Mouse (Mus musculus) heart, postnatal 10 days (tissue): Measurements from ENCODE around the gene Capzb. TPM values are rescaled to one million over a fixed set of nuclear protein-coding genes. Genes with fewer than 3 reads are reported as not detected.

Source experiments
- DNase-seq, 2 experiments: peaks; one replicate each; pipeline ENCODE4 v3.0.0; 2021
- intact Hi-C: fragments of 180-260 bp; cut with DNase I; formaldehyde crosslinking; loops from one replicate; pipeline ENCODE4 v1.15.1; 2025
- total RNA-seq, 2 experiments: library from RNA; stranded (reverse); gene quantifications; 2 replicates each; pipeline ENCODE4 v1.2.3; 2021

The Capzb gene
- 100 to 1,000 TPM; 394 to 406 TPM for total RNA-seq

DNA sequence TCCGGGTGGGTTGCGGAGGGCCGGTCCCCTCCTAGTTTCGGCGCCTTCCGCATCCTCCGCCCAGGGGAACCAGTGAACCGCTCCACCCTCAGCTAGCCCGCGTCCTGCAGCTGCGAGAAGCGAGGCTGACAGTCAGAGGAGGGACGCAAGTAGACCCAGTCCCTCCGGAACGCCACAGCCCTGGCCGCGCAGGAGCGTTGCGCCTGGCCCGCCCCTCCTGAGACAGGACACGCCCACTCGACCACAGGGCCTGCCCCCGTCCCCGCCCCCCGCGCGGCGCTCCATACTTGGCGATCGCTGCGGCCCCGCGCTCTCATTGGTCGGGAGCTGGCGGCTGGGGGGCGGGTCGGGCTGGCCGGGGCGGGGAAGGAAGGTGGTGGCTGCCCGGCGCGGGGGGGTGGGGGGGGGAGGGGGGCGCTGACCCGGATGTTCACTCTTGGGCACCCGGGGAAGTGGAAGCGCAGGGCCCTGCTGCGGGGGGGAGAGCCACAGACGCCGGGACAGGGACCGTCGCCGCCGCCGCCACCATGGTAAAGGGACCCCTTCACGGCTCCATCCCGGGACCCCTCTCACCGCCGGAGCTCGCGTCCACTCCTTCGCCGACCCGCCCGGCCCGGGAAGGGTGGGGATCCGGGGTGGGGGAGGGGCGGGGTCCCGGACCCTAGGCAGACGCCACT is at the start of gene Capzb:
TSS of gene Capzb (plus strand) at position 401 of the 677 bp plus-strand sequence.
- DNase-seq, result peak; percentile 97
- intact Hi-C loops, result loop anchor here (2.0 to 5.0 kb wide), 4 partner anchors 18 to 100 kb away; partner anchors contain the start of genes Minos1 and Nbl1

DNA sequence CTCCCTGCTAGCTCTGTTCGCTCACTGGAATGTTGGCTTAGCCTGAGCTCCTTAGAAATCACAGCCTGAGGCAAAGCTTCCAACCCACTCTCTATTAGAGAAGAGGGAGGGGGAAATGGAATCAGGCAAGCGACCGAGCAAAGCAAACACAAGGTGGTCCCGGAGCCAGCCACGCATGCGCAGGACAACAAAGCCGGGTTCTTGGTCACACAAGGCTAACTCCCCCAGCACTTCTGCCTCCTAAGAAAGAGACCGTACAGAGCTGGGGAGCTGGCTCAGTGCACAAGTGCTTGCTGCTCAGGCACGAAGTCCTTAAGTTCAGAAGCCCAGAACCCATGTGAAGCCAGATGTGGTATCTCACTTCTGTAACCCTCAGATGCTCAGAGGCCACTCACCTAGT is 49.7 kb upstream of the Capzb start:
- intact Hi-C loops, result no loop called here
- DNase-seq, result no peak

DNA sequence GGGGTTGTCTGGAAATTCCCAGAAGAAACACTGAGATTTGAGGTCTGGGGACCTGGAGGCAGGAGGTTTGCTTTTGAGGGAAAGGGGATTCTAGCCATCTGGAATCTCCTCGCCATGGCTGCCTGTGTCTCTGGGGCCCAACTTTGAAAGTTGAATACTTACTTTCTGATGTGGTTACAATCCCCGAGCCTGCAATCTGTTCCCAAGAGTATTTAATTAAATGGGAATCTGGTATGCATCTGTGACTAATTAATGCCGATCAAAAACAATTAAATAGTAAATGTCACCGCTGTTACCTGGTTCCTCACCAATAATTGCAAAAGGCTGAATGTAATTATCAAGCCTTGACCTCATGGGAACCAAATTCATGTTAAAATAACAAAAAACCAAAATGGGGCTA is 48.1 kb upstream of the Capzb start:
- DNase-seq, result no peak
- intact Hi-C loops, result no loop called here

DNA sequence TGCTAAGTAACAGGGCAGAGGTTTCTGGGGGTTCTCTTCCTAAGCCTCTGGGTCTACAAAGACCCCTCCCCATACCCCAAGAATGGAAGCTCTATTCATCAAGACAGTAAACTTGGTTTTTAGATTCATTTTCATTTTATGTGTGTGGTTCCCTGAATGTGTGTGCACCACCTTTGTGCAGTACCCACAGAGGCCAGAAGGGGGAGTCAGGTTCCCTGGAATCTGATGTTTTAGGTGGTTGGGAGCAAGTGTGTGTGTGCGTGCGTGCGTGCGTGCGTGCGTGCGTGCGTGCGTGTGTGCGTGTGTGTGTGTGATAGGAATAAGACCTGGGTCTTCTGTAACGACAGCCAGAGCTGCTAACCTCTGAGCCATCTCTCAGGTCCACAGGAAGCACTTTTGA is 47.5 kb upstream of the Capzb start:
- intact Hi-C loops, result loop anchor here (5.0 kb wide), 1 partner anchor 107 kb away; no protein-coding TSS in a partner anchor
- peak in 1 of 2 experiments; percentile 40 for DNase-seq

DNA sequence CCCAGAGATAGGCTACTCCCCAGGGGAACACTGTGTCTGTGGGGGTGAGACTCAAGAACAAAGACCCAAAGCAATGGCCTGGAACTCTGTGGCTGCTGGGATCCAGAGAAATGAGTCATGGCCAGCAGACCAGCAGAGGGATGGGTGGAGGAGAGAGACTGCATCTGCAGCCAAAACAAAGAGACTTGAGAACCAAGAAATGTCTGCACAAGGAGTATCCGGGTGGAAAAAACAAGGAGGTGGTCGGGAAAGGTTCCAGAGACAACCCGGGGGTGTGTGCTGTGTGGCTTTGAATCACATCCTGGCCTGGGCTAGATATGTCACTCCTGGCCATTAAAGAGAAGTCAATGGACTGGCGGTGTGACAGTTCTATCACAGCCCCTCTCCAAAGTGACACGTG is 45.9 kb upstream of the Capzb start:
- peak; percentile 72 to 73 for DNase-seq
- intact Hi-C loops, result loop anchor here (5.0 kb wide), 1 partner anchor 106 kb away; no protein-coding TSS in a partner anchor

DNA sequence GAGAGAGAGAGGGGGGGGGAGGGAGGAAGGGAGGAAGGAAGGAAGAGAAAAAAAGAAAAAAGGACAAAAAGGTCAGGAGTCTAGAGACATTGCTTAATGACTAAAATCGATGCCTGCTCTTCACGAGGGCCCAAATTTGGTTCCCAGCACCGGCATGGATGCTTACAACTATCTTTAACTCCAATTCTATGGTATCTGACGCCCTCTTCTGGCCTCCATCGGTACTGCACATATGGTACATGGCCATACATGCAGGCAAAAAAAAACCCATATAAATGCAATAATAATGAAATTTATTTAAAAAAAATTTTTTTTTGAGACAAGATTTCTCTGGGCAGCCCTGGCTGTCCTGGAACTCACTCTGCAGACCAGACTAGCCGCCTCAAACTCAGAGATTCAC is 41.3 kb upstream of the Capzb start:
- intact Hi-C loops, result no loop called here
- no peak for DNase-seq

DNA sequence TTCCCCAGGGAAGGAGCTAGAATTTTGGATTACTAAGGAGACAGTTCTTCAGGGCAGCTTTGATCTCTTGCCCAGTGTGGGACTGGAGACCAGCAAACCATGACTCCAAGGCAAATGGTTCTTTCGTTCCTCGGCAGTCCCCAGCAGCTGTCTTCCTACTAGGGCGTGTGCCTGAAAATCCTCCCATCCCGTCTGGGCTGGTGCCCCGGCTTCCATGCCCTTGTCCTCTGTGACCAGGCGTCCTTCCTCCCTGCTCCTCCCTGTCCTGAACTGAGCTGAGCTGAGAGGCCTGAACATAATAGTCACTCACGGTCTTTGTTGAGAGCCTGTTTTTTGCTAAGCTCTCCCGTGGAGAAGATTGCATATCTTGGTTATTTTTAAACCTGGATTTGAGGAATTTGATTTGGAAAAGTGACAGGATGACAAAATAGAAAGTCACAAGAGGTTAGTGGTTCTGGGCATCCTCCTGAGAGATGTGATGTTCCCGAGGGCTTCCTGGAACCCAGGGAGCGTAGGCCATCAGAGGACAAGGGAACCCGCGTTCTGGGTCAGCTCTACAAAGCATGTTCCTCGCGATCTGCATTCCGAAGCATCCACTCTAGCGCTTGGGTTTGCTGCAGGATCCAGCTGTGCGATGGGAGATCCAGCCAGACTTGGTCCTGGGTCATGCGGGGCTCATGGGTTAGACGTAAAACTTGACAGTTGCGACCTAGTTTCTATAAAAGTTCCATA is 38.0 kb upstream of the Capzb start:
- intact Hi-C loops, result no loop called here
- peak; percentile 65 to 69 for DNase-seq

DNA sequence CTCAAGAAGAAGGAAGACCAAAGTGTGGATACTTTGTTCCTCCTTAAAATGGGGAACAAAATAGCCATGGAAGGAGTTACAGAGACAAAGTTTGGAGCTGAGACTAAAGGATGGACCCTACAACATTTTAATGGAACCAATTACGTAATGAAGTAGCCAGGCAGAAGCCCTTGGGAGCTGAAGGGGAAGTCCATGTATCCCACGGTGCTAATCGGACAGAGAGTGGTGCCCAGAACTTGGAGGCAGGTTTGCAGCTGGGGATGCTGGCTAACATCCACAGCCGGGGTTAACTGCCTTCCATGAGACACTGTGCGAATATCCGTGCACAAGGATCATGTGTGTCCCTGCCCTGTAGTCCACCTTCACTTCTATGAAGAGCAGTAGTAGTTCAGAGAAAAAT is 36.2 kb upstream of the Capzb start:
- intact Hi-C loops, result no loop called here
- no peak for DNase-seq

DNA sequence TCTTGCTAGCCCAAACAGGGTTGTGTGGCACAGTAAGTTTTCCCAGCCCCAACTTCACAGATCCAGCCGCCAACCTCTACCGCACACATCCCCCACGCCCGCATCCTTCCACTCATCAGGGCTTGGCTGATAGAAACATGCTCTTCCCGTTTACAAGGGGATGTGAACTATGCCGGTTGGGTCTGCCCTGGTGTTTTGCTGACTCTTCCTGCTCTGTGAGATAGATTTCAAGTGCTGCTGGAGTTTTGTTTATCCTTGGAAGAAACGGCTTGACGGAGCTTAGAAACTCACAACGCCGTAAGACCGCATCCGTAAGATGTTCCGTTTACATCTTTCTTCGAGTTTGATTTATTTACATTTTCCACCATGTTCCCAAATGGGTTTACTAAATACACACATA is 34.3 kb upstream of the Capzb start:
- intact Hi-C loops, result no loop called here
- DNase-seq, result no peak

DNA sequence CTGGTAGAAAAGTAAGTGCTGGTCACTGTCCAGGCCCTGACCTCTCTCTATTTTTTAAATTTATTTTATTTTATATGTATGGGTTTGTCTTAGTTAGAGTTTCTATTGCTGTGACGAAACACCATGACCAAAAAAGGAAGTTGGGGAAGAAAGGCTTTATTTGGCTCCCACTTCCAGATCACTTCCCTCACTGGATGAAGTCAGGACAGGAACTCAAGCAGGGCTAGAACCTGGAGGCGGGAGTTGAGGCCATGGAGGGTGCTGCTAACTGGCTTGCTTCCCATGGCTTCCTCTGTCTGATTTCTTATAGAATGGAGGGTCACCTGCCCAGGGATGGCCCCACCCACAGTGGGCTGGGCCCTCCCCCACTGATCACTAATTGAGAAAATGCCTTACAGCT is 31.6 kb upstream of the Capzb start:
- DNase-seq, result no peak
- intact Hi-C loops, result no loop called here

DNA sequence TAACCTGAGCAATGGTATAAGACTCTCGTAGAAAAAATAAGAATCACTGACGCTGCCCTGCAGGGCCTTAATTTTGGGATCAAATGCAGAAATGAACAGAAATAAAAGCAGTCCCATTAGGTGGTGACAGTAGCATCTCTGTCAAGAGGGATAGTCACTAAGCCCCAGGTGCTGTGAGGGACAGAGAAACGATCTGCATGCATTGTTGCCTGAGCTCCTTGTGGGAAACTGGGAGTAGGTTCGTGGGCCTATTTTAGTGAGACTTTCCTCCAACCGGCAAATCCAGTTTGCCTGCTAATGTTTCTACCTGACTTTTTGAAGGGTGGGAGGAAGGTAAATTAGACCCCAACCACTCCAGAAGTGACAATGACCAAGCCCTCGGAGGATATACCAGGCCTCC is 28.6 kb upstream of the Capzb start:
- no peak for DNase-seq
- intact Hi-C loops, result no loop called here

DNA sequence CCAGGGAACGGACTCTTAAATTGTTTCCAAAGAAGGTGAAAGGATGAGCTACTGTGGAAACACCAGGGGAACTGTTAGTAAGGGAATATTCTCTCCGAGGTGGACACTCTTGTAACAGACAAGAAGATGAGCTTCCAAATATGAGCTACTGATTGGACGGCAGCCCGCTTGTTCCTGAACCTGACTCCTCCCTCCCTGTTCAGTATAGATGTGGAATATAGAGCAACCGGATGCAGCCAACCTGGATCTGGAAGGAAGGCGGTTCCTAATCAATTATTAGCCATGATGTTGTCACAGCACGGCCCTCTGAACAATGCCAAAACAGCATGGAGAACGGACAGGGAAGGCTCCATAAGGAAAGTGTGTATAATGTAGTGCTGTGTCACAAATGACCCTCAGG is 27.4 kb upstream of the Capzb start:
- intact Hi-C loops, result no loop called here
- DNase-seq, result no peak

DNA sequence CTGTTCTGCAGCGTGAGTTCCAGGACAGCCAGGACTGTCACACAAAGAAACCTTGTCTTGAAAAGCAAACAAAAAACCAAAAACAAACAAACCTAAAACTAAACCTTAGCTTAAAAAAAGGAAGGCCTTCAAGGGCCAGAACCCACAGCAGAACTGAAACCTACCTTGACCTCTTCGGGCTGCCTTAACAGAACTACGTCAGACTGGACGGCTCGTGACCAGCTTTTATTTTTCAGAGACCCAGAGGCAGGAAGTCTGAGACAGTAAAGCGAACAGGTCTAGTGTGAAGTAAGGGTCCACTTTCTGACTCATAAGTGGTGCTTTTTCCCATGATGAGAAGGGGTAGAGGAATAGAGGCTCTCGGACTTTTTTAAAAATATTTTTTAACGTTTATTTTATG is 26.5 kb upstream of the Capzb start:
- no peak for DNase-seq
- intact Hi-C loops, result no loop called here

DNA sequence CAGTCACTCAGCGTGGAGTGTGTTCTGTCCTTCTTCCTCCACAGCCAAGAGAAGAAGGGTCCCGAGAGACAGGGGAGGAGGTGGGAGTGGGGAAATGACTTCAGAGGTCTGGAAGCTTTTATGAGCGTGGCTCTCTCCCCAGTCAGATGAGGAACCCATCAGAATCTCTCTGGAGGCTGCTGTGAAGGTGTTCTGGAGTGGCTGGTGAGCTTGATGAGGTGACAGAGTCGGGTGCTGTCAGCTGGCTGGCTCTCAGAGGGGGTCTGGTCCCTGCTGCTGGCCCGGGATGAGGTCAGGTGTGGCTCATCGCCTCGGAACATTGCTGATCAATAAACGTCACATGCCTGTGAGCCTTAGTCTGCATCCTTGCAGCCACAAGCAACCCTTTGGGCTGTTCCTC is 25.6 kb upstream of the Capzb start:
- intact Hi-C loops, result no loop called here
- DNase-seq, result no peak

DNA sequence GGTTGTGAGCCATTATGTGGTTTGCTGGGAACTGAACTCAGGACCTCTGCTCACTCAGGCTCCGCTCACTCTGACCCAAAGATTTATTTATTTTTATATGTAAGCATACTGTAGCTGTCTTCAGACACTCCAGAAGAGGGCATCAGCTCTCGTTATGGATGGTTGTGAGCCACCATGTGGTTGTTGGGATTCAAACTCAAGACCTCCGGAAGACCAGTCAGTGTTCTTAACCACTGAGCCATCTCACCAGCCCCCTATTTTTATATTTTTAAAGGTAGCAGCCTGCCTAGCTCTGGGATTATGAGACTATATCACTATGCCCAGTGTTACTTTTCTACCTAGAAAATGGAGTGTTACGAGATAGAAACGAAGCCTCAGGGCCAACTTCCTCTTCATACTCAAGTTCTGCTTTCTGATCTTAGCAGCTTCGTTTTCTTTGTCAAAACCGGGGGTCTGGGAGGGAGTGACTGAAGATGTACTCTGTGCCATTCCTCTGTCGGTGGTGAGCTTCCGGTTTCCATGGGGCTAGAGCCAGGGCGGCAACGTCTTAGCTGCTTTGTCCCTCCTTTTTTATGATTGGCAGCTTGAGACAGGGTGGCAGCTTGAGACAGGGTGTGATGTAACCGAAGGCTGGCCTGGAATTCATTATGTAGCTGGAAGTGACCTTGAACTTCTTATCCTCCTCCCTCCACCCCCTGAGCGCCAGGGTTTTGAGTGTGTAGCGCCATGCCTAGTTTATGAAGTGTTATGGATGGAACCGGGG is 23.5 kb upstream of the Capzb start:
- intact Hi-C loops, result no loop called here

DNA sequence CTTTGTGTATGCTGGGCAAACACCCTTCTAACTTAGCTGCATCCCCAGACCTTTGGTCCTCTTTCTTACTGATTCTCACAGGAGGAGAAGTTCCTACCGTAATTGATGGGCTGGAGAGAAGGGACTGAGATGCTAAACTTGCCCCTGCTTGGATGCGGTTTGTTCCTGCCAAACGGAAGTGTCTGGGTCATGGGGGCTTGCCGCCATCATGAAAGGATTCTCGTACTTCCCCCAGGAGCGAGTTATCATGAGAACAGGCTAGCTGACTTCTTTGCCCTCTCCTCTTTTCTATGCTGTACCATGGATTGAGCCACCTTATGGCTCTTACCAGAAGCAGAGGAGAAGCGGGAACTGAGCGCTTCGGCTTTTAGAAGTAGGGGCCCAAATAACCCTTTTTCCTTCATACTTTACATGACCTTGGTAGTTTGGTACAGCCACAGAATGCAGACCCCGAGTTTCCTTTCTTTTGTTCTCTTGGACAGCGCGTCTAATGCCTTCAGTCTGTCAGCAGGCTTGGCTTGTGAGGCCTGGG is 22.9 kb upstream of the Capzb start:
- intact Hi-C loops, result no loop called here
- DNase-seq, result no peak

More for the DNA sequence above, 23.5 kb upstream of the Capzb start:
- no peak for DNase-seq

DNA sequence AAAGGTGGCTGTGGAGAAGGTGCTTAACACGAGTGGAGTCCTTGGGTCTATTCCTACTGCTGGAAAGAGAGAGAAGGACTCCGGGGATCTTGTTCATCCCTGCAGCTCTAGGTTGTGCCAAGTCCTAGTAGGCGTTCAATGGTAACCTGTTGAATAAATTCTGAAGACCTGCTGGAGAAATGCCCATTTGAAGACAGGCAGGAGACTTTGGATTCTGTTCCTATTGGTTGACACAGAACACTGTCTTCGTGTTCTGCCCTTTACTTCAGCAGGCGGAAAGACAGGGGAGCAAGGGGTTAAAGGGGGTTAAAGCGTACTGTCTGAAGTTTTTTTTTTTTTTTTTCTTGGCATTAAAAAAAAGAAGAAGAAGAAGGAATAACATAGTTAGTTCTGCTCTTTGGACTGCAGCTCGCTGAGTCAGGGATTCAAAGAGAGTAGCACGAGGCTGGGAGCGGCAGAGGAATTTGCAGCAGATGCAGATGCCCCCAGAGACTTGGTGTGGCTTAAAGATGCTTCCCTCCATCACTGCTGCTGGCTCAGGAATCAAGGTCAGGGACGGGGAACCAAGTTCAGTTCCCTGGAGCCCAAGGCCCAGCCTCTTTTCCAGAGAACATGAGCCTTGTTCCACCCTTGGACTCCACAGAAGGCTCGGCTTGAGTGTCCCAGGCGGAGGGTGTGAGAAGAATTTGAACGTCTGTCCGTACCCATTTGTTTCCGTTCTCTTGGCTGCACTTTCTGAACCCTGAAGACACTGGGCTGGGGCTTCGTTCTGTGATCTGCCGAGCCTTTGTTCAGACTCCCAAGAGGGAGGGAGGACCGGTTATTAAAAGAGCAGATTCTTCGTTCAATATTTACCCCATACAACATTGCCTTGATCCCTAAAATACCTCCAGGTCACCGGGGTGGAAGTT is 17.4 kb upstream of the Capzb start:
- peak; percentile 82 to 86 for DNase-seq
- intact Hi-C loops, result no loop called here

DNA sequence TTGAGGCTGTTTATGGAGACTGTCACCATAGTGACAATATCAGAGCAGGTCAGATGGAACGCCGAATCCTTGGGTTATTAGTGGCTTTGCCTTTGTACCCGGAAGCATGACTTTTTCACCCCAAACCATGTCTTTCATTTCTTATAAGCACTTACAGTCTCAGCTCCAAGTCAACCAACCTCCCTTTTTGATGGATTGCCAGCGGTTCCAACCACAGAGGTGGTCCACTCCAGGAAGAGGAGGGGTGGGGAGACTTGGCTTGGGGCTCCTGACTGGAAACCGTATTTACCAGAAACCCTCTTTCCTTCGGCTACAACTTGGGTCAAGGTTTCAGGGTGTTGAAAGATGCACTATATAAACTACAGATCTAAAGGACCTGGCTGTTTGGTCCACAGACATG is 16.7 kb upstream of the Capzb start:
- peak; percentile 55 to 56 for DNase-seq
- intact Hi-C loops, result no loop called here

DNA sequence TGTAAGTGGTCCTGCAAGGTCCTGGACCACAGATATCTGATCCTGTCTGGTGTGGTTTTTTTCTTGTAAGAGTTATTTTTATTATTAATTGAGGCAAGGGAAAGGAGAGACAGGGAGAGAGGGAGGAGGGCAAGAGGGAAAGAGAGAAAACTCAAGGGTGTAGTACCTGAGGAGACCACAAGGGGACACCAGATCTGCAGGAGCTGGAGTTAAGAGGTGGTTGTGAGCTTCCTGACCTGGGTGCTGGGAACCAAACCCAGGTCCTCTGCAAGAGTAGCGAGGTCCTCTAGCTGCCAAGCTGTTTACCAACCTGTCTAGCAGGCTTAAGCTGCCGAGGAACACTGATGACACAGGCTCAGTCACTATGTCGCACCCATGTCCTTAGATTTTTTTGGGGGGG is 14.8 kb upstream of the Capzb start:
- DNase-seq, result no peak
- intact Hi-C loops, result no loop called here

DNA sequence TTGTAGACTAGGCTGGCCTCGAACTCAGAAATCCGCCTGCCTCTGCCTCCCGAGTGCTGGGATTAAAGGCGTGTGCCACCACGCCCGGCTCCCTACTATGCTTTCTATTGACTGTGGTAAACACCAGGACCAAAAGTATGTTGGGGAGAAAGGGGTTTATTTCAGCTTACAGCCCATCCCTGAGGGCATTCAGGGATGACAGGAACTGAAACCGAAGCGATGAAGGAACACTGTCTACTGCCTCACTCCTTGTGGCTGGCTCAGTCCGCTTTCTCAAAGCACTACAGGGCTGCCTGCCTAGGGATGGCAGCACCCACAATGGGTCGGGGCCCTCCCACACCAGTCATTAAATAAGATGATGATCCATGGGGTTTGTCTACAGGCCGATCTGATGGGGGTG is 14.3 kb upstream of the Capzb start:
- intact Hi-C loops, result no loop called here
- DNase-seq, result no peak
